Mouse (Mus musculus): ENCODE data around the gene Sugct.

- TF ChIP-seq GATA1 (IDR thresholded peaks at IDR 0.05; ENCODE audit: low read length) (no peak), TAL1 (IDR thresholded peaks at IDR 0.05; ENCODE audit: low read length) (no peak)
These were observed 724.1 kb downstream of the Sugct start for GRCm38 (mm10) chr13:16971277-16971676.
